Mouse (Mus musculus): ENCODE results near the gene S1pr2. TPM values are rescaled to one million over a fixed set of nuclear protein-coding genes. Genes with fewer than 3 reads are reported as not detected.
A peak's percentile ranks its signal among the peaks of the same experiment; 100 is the strongest.
"Not testable (repeated sequence)": the region's sequence is repeated elsewhere in the genome, so short reads cannot be mapped to it uniquely, and the experiment has no call there.

The S1pr2 gene
- polyA plus RNA-seq, 1 experiment: 48.2 TPM

GRCm38 (mm10) chr9:21014691-21015570 is 38.4 kb upstream of the S1pr2 start:
- TF ChIP-seq CTCF (IDR thresholded peaks at IDR 0.05; ENCODE audit: low read depth, low read length) (no peak), POLR2A (IDR thresholded peaks at IDR 0.05; ENCODE audit: borderline replicate concordance, low read depth, low read length) (no peak)
- H3K27ac ChIP-seq (ENCODE audit: insufficient read depth, low read depth, low read length): peak overlapping the region; percentile 88
- H3K4me3 ChIP-seq (ENCODE audit: insufficient read depth, low read length): peak overlapping the region; percentile 87
- peaks cover 31% of the 10 kb centered on the region for H3K4me1 ChIP-seq (ENCODE audit: control insufficient read depth, insufficient read depth, low read length)

- TF ChIP-seq CTCF (IDR thresholded peaks at IDR 0.05; ENCODE audit: low read depth, low read length): no peak
- TF ChIP-seq POLR2A (IDR thresholded peaks at IDR 0.05; ENCODE audit: borderline replicate concordance, low read depth, low read length): 0 out of 2 replicates have a peak, but pooled peaks have one; percentile 21
- Histone ChIP-seq H3K4me1 (ENCODE audit: control insufficient read depth, insufficient read depth, low read length) (peaks cover 17% of the 10 kb centered on the region), H3K4me3 (ENCODE audit: insufficient read depth, low read length) (no peak overlapping the region), H3K27ac (ENCODE audit: insufficient read depth, low read depth, low read length) (no peak overlapping the region; the same call in 1 of the 2 replicates)
Measured at GRCm38 (mm10) chr9:21012368-21012767, 35.8 kb upstream of the S1pr2 start.

DNA sequence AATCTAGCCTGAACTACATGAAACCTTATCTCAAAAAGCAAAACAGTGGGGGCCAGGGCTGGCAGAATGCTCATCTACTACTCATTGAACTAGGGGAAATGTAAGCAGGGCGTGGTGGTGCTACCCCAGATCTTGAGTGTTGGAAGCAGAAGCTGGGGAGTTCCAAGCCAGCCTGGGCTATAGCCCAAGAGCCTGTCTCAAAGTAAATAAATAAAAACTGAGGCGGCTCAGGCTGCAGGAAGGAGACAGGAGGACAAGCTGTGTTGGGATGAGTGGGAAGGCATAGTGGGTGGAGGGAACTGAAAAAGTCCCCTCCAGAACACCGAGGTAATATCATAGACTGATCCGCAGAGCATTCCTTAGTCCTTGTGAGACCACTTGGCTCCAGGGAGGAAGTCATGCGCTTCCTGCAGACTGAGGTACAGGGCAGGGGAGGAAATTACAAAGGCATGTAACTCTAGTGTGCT is 35.3 kb upstream of the S1pr2 start:
- Histone ChIP-seq H3K4me3 (ENCODE audit: insufficient read depth, low read length) (no peak overlapping the region), H3K27ac (ENCODE audit: insufficient read depth, low read depth, low read length) (no peak overlapping the region; the same call in 1 of the 2 replicates), H3K4me1 (ENCODE audit: control insufficient read depth, insufficient read depth, low read length) (peaks cover 17% of the 10 kb centered on the region)
- no peak for TF ChIP-seq CTCF (IDR thresholded peaks at IDR 0.05; ENCODE audit: low read depth, low read length)
- no peak for TF ChIP-seq POLR2A (IDR thresholded peaks at IDR 0.05; ENCODE audit: borderline replicate concordance, low read depth, low read length)

DNA sequence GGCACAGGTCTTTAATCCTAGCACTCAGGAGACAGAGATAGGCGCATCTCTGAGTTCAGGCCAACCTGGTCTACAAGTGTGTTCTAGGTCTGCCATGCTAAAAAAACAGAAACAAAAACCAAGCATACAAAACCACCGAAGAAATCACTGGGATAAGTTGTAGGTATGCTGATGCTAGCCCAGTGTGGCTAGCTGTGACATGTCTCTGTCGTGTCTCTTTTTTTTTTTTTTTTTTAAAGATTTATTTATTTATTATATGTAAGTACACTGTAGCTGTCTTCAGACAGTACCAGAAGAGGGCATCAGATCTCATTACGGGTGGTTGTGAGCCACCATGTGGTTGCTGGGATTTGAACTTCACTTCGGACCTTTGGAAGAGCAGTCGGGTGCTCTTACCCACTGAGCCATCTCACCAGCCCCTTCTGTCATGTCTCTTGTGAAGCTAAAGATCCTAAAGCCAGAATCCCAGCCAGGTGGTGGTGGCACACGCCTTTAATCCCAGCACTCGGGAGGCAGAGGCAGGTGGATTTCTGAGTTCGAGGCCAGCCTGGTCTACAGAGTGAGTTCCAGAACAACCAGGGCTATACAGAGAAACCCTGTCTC is 34.5 kb upstream of the S1pr2 start:
- peaks cover 17% of the 10 kb centered on the region for H3K4me1 ChIP-seq (ENCODE audit: control insufficient read depth, insufficient read depth, low read length)
- H3K4me3 ChIP-seq (ENCODE audit: insufficient read depth, low read length); H3K27ac ChIP-seq (ENCODE audit: insufficient read depth, low read depth, low read length): not testable (repeated sequence)

DNA sequence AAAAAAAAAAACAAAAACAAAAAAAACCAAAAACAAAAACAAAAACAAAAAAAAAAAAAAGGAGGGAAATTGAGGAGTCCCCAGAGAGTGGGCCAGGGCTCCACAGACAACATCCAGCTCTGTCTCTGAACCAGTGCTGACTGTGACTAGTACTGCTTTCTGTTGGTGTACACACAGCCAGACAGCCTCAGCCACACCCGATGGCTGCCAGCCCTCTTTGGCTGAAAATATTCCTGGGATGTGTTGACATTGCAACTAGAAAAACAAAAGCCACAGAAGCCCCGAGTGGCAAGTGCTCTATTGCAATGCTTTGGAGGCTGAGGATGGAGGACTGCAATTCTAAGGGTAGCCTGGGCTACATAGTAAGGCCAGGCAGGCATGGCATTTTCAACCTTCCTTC is 33.8 kb upstream of the S1pr2 start:
- TF ChIP-seq CTCF (IDR thresholded peaks at IDR 0.05; ENCODE audit: low read depth, low read length): no peak
- no peak for TF ChIP-seq POLR2A (IDR thresholded peaks at IDR 0.05; ENCODE audit: borderline replicate concordance, low read depth, low read length)
- H3K27ac ChIP-seq (ENCODE audit: insufficient read depth, low read depth, low read length): no peak overlapping the region
- peaks cover 17% of the 10 kb centered on the region for H3K4me1 ChIP-seq (ENCODE audit: control insufficient read depth, insufficient read depth, low read length)

GRCm38 (mm10) chr9:21008007-21008406 is 31.4 kb upstream of the S1pr2 start:
- no peak overlapping the region for H3K4me3 ChIP-seq (ENCODE audit: insufficient read depth, low read length)
- H3K27ac ChIP-seq (ENCODE audit: insufficient read depth, low read depth, low read length): no peak overlapping the region
- TF ChIP-seq POLR2A (IDR thresholded peaks at IDR 0.05; ENCODE audit: borderline replicate concordance, low read depth, low read length) (no peak), CTCF (IDR thresholded peaks at IDR 0.05; ENCODE audit: low read depth, low read length) (no peak; the same call in 1 of the 2 replicates)
- peaks cover 10% of the 10 kb centered on the region for H3K4me1 ChIP-seq (ENCODE audit: control insufficient read depth, insufficient read depth, low read length)

More for the DNA sequence above, 33.8 kb upstream of the S1pr2 start:
- no peak overlapping the region for H3K4me3 ChIP-seq (ENCODE audit: insufficient read depth, low read length)

DNA sequence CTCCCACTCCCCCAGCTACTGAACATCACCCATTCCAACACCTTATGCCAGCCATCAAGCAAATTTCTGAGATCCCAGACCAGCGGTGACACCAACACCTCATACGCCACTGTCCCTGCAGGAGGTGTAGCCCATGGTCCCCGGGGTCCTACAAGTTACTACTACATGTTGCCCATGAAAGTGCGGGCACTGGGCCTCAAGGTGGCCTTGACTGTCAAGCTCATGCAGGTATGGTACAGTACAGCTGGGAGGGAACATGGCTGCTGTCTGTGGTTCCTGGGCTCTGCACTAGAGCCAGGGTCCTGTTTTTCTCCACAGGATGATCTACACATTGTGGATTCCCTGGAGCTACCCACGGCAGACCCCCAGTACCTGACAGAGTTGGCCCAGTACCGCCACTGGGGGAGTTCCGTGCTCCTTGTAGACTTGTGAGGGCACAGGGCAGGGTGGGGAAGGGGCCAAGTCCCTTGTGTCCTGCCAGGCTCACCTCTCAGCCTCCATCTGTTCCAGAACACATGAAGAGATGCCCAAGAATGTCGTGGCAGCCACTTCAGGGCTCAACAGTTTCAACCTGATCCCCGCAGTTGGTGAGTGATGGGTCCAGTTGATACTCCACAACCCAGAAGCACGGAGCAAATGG is 30.9 kb upstream of the S1pr2 start:
- no peak for TF ChIP-seq POLR2A (IDR thresholded peaks at IDR 0.05; ENCODE audit: borderline replicate concordance, low read depth, low read length)
- TF ChIP-seq CTCF (IDR thresholded peaks at IDR 0.05; ENCODE audit: low read depth, low read length): no peak
- H3K27ac ChIP-seq (ENCODE audit: insufficient read depth, low read depth, low read length): no peak overlapping the region
- H3K4me1 ChIP-seq (ENCODE audit: control insufficient read depth, insufficient read depth, low read length): peaks cover 8% of the 10 kb centered on the region
- H3K4me3 ChIP-seq (ENCODE audit: insufficient read depth, low read length): no peak overlapping the region

DNA sequence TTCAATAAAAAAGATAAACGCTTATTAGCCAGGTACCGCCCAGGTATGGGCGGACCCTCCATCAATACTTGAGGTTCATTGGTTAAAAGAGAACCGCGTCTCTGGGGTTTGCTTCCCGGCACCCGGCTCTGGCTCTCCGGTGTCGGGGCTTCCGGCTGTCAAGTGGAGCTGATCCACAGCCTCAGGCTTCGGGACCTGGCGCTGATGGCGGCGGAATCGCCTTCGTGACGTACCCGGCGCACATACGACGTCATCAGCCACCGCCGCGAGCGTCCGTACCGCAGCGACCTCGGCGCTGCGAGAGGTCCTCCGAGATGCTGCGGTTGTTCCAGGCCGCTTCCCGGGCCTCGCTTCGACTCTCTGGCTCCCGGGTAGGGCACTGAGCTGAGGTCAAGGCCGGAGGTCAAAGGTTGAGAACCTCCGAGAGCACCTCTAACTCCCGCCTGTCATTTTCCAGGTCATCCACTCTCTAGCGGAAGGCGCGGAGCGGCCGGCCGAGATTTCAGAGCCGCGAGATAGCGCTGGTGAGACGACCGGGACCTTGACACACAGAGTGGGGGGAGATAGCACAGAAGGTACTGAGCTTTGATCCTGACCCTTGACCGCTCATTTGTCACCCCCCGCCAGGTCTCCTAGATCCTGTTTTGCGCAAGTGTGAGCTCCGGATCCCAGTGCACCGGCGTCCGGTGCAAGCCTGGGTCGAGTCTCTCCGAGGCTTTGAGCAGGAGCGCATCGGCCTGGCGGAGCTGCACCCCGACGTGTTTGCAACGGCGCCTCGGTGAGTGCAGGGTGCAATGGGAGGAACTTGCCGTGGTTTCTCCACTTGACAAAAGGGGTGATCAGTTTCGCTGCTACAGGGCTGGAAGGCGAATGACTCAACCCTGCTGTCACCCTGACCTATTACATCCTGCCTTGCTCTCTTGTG is 26.3 kb upstream of the S1pr2 start, which contains the start of gene Mrpl4:
Gene Mrpl4, plus strand, starts transcription at position 112 of the 925 bp plus-strand sequence.
- peak within 1 kb of the TSS; percentile 63 for H3K27ac ChIP-seq (ENCODE audit: insufficient read depth, low read depth, low read length)
- H3K4me1 ChIP-seq (ENCODE audit: control insufficient read depth, insufficient read depth, low read length): peaks cover 4% of the 10 kb centered on the region
- peak within 1 kb of the TSS; percentile 90 for H3K4me3 ChIP-seq (ENCODE audit: insufficient read depth, low read length)
- TF ChIP-seq CTCF (IDR thresholded peaks at IDR 0.05; ENCODE audit: low read depth, low read length) (peak; percentile 28; the same call in 1 of the 2 replicates), POLR2A (IDR thresholded peaks at IDR 0.05; ENCODE audit: borderline replicate concordance, low read depth, low read length) (peak; percentile 90; the same call in 1 of the 2 replicates)

GRCm38 (mm10) chr9:21002270-21002626 is 25.7 kb upstream of the S1pr2 start:
- TF ChIP-seq POLR2A (IDR thresholded peaks at IDR 0.05; ENCODE audit: borderline replicate concordance, low read depth, low read length): no peak
- no peak for TF ChIP-seq CTCF (IDR thresholded peaks at IDR 0.05; ENCODE audit: low read depth, low read length)
- H3K4me3 ChIP-seq (ENCODE audit: insufficient read depth, low read length): peak overlapping the region; percentile 90
- H3K27ac ChIP-seq (ENCODE audit: insufficient read depth, low read depth, low read length): peak overlapping the region; percentile 11; the same call in 1 of the 2 replicates
- peaks cover 8% of the 10 kb centered on the region for H3K4me1 ChIP-seq (ENCODE audit: control insufficient read depth, insufficient read depth, low read length)
